Mouse (Mus musculus) layer of hippocampus, adult 2 months (tissue): ENCODE measurements at regions not wholly inside any gene's neighbourhood (a gene's known extent, or its start where the extent isn't known, plus 50 kb on each side); places are given as distances from the start of the nearest gene placed in this dataset.

Experiments used
- DNase-seq, 2 experiments: peaks; one replicate each; pipeline ENCODE4 v3.0.0; 2022; ENCODE audit warnings: low spot score in 2 of 2
- H3K27ac ChIP-seq: fragments of 200-600 bp; 2 replicates; pipeline ENCODE4 v1.8.1; 2022
- H3K4me3 ChIP-seq: fragments of 200-600 bp; 2 replicates; pipeline ENCODE4 v1.8.1; 2022; ENCODE audit warnings: mild to moderate bottlenecking
- CTCF ChIP-seq: fragments of 200-600 bp; conservative IDR thresholded peaks from 2 replicates; pipeline ENCODE4 v1.8.1; 2022; ENCODE audit warnings: antibody characterized with exemption, mild to moderate bottlenecking, moderate library complexity

DNA sequence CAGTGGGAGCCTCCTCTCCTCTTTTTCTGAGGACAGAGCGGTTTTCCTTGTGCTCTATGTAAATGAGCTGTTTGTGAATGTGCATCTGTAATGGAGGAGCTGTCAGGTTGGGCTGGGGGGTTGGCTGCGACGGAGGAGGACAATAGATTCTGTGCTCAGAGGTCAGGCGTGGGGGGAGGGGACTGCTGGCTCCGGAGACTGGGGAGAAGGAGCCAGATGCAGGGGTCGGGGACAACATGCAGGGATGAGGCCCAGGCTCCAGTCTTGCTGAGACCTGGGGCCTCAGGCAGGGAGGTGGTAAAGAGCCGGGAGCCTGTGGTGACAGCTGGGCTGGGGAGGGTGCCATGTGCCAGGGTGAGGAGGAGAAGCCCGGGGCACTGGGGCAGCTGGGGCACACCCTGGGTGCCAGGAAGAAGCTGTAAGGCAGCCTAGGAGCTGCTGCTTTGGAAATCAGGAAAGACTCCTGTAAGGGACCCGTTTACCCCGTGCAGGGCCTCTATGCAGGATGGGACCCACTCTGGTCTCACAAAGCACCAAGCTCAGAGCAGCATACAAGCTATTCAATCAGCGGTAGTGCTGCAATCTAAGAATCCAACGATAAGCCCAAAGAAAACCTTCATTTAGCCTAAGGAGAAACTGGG lies 124.5 kb downstream of the 3100002H09Rik start:
- no peak for TF ChIP-seq CTCF
- H3K27ac ChIP-seq = no peak overlapping the region

GRCm38 (mm10) chr4:124484613-124485586 lies 125.7 kb downstream of the 3100002H09Rik start:
- Histone ChIP-seq H3K27ac (no peak overlapping the region), H3K4me3 (no peak overlapping the region)
- no peak for TF ChIP-seq CTCF
- no peak for DNase-seq

More for the DNA sequence above, 124.5 kb downstream of the 3100002H09Rik start:
- no peak overlapping the region for H3K4me3 ChIP-seq
- no peak for DNase-seq

GRCm38 (mm10) chr4:124477870-124478301 lies 132.7 kb downstream of the 3100002H09Rik start:
- no peak overlapping the region; the same call in 1 of the 2 replicates for H3K4me3 ChIP-seq
- no peak for DNase-seq
- no peak for TF ChIP-seq CTCF
- H3K27ac ChIP-seq = no peak overlapping the region

DNA sequence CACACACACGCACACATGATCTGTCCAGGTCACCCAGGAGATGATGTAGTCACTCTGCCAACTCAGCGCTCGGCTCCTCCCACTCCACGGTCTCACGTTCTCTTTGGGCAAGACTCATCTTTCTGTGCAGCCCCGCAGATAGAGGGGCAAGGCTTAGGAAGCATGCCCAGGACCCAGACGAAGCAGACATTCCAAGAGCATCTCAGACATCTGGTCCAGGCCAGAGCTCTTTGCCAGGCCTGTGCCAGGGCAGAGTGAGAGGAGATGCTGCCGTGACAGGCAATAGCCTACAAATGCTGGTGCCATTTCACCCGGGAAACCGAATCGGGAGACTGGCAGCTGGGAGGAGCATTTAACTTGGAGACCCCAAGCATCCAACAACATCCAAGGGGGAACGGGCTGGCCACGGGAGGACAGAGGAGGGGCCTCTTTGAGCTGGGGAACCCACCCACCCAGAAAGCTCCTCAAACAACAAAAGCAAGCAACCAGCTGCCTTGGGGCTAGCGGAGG lies 133.2 kb downstream of the 3100002H09Rik start:
- no peak overlapping the region for H3K27ac ChIP-seq
- TF ChIP-seq CTCF = no peak
- DNase-seq = no peak
- H3K4me3 ChIP-seq = no peak overlapping the region; the same call in 1 of the 2 replicates

GRCm38 (mm10) chr4:124465229-124465820 lies 145.3 kb downstream of the 3100002H09Rik start:
- Histone ChIP-seq H3K4me3 (no peak overlapping the region), H3K27ac (no peak overlapping the region)
- DNase-seq = no peak
- TF ChIP-seq CTCF = no peak

GRCm38 (mm10) chr4:124455511-124456338 lies 154.9 kb downstream of the 3100002H09Rik start:
- Histone ChIP-seq H3K4me3 (no peak overlapping the region), H3K27ac (no peak overlapping the region)
- no peak for TF ChIP-seq CTCF
- DNase-seq = no peak

- no peak overlapping the region for H3K4me3 ChIP-seq
- H3K27ac ChIP-seq = no peak overlapping the region
- DNase-seq = no peak
- TF ChIP-seq CTCF = no peak
Observed at GRCm38 (mm10) chr4:124451131-124451530, 159.5 kb downstream of the 3100002H09Rik start.

DNA sequence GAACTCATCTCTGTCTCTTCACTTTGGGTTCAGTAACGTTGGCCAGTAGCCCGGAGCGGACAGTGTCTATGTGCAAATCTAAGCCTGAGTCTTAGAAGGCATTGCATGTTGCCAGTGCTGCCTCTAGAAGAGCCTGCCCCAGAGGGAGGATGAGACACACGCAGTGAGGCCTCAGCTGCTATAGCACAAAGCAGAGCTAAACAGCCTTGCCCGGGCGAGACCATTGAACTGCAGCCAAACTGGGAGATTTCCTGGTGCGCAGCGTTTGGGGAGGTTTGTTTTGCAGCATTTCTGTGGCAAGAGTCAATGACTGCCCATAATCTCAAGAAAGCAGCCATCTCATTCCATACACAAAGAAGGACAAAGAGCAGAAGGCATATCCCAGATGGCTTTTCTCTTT lies 164.0 kb downstream of the 3100002H09Rik start:
- no peak for DNase-seq
- no peak for TF ChIP-seq CTCF
- H3K27ac ChIP-seq = no peak overlapping the region
- no peak overlapping the region for H3K4me3 ChIP-seq

- H3K4me3 ChIP-seq = no peak overlapping the region
- TF ChIP-seq CTCF = no peak
- no peak overlapping the region for H3K27ac ChIP-seq
- DNase-seq = no peak
Observed at GRCm38 (mm10) chr4:124443613-124444108, 166.9 kb downstream of the 3100002H09Rik start.

GRCm38 (mm10) chr4:124443130-124443503 lies 167.5 kb downstream of the 3100002H09Rik start:
- no peak for TF ChIP-seq CTCF
- DNase-seq = no peak
- no peak overlapping the region for H3K4me3 ChIP-seq
- H3K27ac ChIP-seq = no peak overlapping the region

DNA sequence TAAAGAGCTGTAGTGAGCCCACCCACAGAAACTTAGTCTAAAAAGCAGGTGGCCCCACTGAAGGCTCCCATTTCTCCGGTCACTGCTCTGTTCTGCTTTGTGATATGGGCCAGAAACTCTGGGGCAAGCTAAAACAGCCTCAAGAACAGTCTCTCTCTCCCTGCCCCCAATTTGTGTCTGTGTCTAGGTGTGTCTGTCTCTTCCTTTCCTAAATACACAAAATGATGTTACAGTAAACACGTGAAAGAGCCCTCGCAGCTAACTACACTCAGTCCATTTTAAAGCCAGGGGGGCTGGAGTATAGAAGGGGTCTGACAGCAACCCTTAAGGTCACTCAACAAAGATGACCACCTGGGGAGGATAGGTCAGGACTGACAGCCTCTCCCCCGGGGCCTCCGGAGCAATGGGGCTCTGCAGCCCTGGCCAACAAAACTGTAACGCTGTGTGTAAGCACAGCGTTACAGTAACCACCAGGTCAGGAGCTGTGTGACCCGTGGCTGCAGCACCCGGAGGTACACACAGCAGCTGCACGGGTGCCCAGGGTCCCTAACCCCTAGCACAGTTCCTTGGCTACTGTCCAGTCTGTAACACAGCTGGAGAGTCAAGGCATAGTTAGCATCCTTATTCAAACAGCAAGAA lies 168.0 kb downstream of the 3100002H09Rik start:
- H3K4me3 ChIP-seq = no peak overlapping the region
- TF ChIP-seq CTCF = no peak
- no peak overlapping the region for H3K27ac ChIP-seq
- DNase-seq = no peak
